Mouse (Mus musculus) forebrain, embryonic 14.5 days (tissue): ENCODE results near the gene Cda. TPM values are rescaled to one million over a fixed set of nuclear protein-coding genes. Genes with fewer than 3 reads are reported as not detected.
A peak's percentile ranks its signal among the peaks of the same experiment; 100 is the strongest.
"Not testable (repeated sequence)": the region's sequence is repeated elsewhere in the genome, so short reads cannot be mapped to it uniquely, and the experiment has no call there.

Experiments used
- ATAC-seq: fragments of 200-750 bp; cut with Nextera tagmentation; 2 replicates; pipeline ENCODE4 v1.8.0; 2017; ENCODE audit warnings: mild to moderate bottlenecking, moderate library complexity
- DNase-seq: peaks from one replicate; pipeline ENCODE4 v3.0.0-alpha.2; 2015; ENCODE audit warnings: low spot score
- H3K27ac ChIP-seq: fragments of 300-500 bp; sonication (generic); 2 replicates; pipeline ENCODE4 v1.5.1; 2014; ENCODE audit warnings: low read depth, mild to moderate bottlenecking, control low read depth, low read length, moderate library complexity
- H3K27me3 ChIP-seq: fragments of 300-500 bp; sonication (generic); replicated peaks from 2 replicates; pipeline ENCODE4 v1.6.1; 2014; ENCODE audit warnings: low read length, control low read depth, mixed read lengths; ENCODE audit not compliant: control insufficient read depth, insufficient read depth
- H3K36me3 ChIP-seq: fragments of 300-500 bp; sonication (generic); 2 replicates; pipeline ENCODE4 v1.6.1; 2014; ENCODE audit warnings: low read length, control low read depth; ENCODE audit not compliant: control insufficient read depth, insufficient read depth
- H3K4me1 ChIP-seq: fragments of 300-500 bp; sonication (generic); 2 replicates; pipeline ENCODE4 v1.6.1; 2014; ENCODE audit warnings: antibody characterized with exemption, low read length, control low read depth; ENCODE audit not compliant: control insufficient read depth, insufficient read depth
- H3K4me2 ChIP-seq: fragments of 300-500 bp; sonication (generic); 2 replicates; pipeline ENCODE4 v1.6.1; 2014; ENCODE audit warnings: mild to moderate bottlenecking, control low read depth, low read length
- H3K4me3 ChIP-seq: fragments of 300-500 bp; sonication (generic); 2 replicates; pipeline ENCODE4 v1.5.1; 2014; ENCODE audit warnings: low read depth, low read length, control low read depth
- H3K9ac ChIP-seq: fragments of 300-500 bp; sonication (generic); 2 replicates; pipeline ENCODE4 v1.6.1; 2014; ENCODE audit warnings: mild to moderate bottlenecking, low read length, control low read depth, moderate library complexity
- H3K9me3 ChIP-seq: fragments of 300-500 bp; sonication (generic); replicated peaks from 2 replicates; pipeline ENCODE4 v1.6.1; 2016; ENCODE audit warnings: low read length, control low read depth, mixed read lengths; ENCODE audit not compliant: control insufficient read depth
- WGBS: fragments of 180-500 bp; shearing (Covaris S2); extraction: QIAGEN DNeasy Blood & Tissue Kit; methylation state at CpG from one replicate; pipeline ENCODE4 v1.1.7; 2014; 5-methylcytosine and 5-hydroxymethylcytosine counted together
- polyA plus RNA-seq: library from polyadenylated mRNA; unstranded; fragments of >200 nt; fragmentation: Nextera tagmentation; extraction: Ambion mirVana; gene quantifications from 2 replicates; pipeline ENCODE4 v1.2.1, GENCODE M21; 2014

The Cda gene
- polyA plus RNA-seq, 1 experiment from 2014 or later, result 2.2 TPM

- no peak overlapping the region for H3K4me2 ChIP-seq
- ATAC-seq, result no peak
- WGBS, result 84% methylated on average over 4 of the region's 4 CpGs
Measured at GRCm38 (mm10) chr4:138333135-138333534, 34.7 kb downstream of the Cda start.

DNA sequence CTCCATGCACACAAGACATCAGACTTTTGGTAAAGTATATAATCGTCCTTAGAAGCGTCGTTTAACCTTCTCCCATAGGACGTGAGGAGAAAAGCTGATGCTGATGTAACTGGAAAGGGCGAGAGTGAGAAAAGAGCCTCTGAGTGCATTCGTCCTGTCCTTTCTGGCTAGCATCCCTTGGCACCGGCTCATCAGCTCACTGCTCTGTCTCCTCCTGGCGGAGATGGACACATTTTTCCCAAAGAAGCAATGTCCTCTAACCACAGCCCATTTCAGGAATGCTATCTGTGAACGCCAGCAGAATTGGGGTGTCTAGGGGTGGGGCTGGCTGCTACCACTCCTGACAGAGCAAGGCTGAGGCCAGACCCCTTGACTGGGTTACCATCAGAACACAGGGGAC, 36.1 kb downstream of the Cda start:
- H3K9ac ChIP-seq, result no peak overlapping the region
- no peak overlapping the region for H3K4me3 ChIP-seq
- H3K9me3 ChIP-seq, result no peaks in the 10 kb centered on the region
- H3K4me1 ChIP-seq, result no peaks in the 10 kb centered on the region
- H3K27me3 ChIP-seq, result 0 out of 2 replicates have a peak, but pooled peaks cover 4% of the 10 kb centered on the region
- no peak overlapping the region for H3K27ac ChIP-seq
- no peak overlapping the region for H3K4me2 ChIP-seq
- H3K36me3 ChIP-seq, result no peaks in the 10 kb centered on the region
- DNase-seq (no peak), ATAC-seq (no peak)
- 78% methylated on average over 9 of the region's 9 CpGs for WGBS

More at GRCm38 (mm10) chr4:138333135-138333534, 34.7 kb downstream of the Cda start:
- Histone ChIP-seq H3K4me3 (no peak overlapping the region), H3K27me3 (0 out of 2 replicates have a peak, but pooled peaks cover 4% of the 10 kb centered on the region), H3K9ac (no peak overlapping the region), H3K36me3 (no peaks in the 10 kb centered on the region), H3K4me1 (no peaks in the 10 kb centered on the region), H3K9me3 (no peaks in the 10 kb centered on the region), H3K27ac (no peak overlapping the region)
- DNase-seq, result no peak

- H3K4me3 ChIP-seq, result no peak overlapping the region
- no peak for ATAC-seq
- no peak overlapping the region for H3K9ac ChIP-seq
- no peak overlapping the region for H3K4me2 ChIP-seq
- no peak overlapping the region for H3K27ac ChIP-seq
- no peaks in the 10 kb centered on the region for H3K9me3 ChIP-seq
- no peaks in the 10 kb centered on the region; the same call in 1 of the 2 replicates for H3K4me1 ChIP-seq
- 0 out of 2 replicates have a peak, but pooled peaks cover 4% of the 10 kb centered on the region for H3K27me3 ChIP-seq
- WGBS, result 11% methylated on average over 15 of the region's 15 CpGs
- H3K36me3 ChIP-seq, result no peaks in the 10 kb centered on the region
- no peak for DNase-seq
Measured at GRCm38 (mm10) chr4:138330264-138330671, 37.5 kb downstream of the Cda start.

DNA sequence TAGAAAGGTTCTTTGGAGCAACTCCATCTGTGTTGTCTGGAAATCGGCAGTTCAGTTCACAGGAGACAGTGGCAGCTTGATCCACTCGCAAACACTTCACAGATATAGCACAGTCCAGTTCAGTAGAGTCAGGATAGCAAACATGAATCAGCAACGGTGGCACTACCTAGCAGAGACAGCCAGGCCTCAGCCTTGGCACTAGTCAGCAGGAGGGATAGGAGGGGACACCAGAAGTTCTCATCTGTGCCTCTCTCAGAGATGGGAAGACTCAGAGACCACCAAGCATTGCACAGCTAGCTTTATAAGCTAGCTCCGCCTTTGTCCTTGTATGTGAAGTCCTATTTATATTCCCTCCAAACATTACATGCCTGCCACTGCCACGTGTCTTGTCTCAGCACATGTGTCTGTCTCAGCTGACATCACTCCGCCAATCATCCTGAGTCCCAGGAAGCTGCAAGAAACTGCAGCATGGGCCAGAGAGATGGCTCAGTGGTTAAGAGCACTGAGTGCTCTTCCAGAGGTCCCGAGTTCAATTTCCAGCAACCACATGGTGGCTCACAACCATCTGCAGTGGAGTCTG, 39.8 kb downstream of the Cda start:
- no peak for DNase-seq
- WGBS, result 70% methylated on average over 7 of the region's 7 CpGs
- Histone ChIP-seq H3K9me3 (no peaks in the 10 kb centered on the region), H3K4me1 (peaks cover 4% of the 10 kb centered on the region; the same call in 1 of the 2 replicates), H3K36me3 (no peaks in the 10 kb centered on the region), H3K9ac (no peak overlapping the region), H3K4me3 (no peak overlapping the region), H3K27ac (no peak overlapping the region), H3K27me3 (0 out of 2 replicates have a peak, but pooled peaks cover 4% of the 10 kb centered on the region), H3K4me2 (peak overlapping the region; percentile 41)
- ATAC-seq, result no peak

GRCm38 (mm10) chr4:138327155-138327554, 40.6 kb downstream of the Cda start:
- not testable (repeated sequence) for H3K9me3 ChIP-seq, DNase-seq, H3K27ac ChIP-seq, H3K4me3 ChIP-seq, H3K4me1 ChIP-seq, H3K9ac ChIP-seq, ATAC-seq, H3K4me2 ChIP-seq, H3K27me3 ChIP-seq, H3K36me3 ChIP-seq
- 53% methylated on average over 7 of the region's 12 CpGs for WGBS

DNA sequence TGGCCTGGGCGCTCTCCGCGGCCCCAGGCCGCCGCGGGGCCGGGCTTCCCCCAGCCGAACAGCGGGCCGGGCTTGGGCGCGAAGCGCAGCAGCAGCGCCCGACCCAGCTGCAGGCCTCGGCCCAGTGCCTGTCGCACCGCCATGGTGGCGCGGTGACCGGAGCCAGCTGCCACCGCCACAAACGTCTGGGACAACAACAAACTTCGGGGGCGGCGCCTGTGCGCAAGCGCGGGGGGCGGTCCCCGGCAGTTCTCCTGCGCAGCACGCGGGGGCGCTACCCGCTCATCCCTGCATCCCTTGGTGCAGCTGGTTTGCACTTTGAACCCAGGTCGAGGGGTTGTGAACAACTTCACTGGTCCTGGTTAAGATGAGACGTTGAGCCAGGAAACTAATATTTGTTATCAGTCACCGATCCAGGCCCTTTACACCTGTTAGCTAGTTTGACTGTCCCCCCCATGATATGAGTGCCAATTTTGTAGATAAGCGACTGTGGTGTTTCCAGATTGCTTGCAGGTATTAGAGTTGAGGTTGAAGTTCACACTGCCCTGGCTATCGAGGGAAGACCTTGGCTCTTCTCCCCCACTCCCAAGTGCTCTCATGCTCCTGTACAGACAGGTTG, 41.6 kb downstream of the Cda start, which contains the start of gene Pink1:
Gene Pink1 (minus strand): TSS at position 231 of the 619 bp plus-strand sequence.
- H3K27ac ChIP-seq, result peak within 1 kb of the TSS; percentile 95

GRCm38 (mm10) chr4:138325466-138326076, 42.2 kb downstream of the Cda start:
- under 1% methylated on average over 45 of the region's 45 CpGs for WGBS
- Histone ChIP-seq H3K36me3 (peaks cover 2% of the 10 kb centered on the region; the same call in 1 of the 2 replicates), H3K9ac (peak overlapping the region; percentile 88), H3K4me2 (peak overlapping the region; percentile 56), H3K27me3 (no peaks in the 10 kb centered on the region), H3K4me1 (peaks cover 4% of the 10 kb centered on the region; the same call in 1 of the 2 replicates), H3K27ac (peak overlapping the region; percentile 95), H3K9me3 (no peaks in the 10 kb centered on the region), H3K4me3 (peak overlapping the region; percentile 79)
- DNase-seq, result peak; percentile 87
- peak; percentile 89 for ATAC-seq

More for the DNA sequence above, 41.6 kb downstream of the Cda start, which contains the start of gene Pink1:
- Histone ChIP-seq H3K9ac (peak within 1 kb of the TSS; percentile 88), H3K4me1 (peaks cover 4% of the 10 kb centered on the region; the same call in 1 of the 2 replicates), H3K9me3 (no peaks in the 10 kb centered on the region), H3K4me2 (peak within 1 kb of the TSS; percentile 56), H3K4me3 (peak within 1 kb of the TSS; percentile 79), H3K27me3 (0 out of 2 replicates have a peak, but pooled peaks cover under 1% of the 10 kb centered on the region), H3K36me3 (no peaks in the 10 kb centered on the region)
- peak; percentile 80 for ATAC-seq
- peak; percentile 87 for DNase-seq
- WGBS, result 5% methylated on average over 37 of the region's 41 CpGs

DNA sequence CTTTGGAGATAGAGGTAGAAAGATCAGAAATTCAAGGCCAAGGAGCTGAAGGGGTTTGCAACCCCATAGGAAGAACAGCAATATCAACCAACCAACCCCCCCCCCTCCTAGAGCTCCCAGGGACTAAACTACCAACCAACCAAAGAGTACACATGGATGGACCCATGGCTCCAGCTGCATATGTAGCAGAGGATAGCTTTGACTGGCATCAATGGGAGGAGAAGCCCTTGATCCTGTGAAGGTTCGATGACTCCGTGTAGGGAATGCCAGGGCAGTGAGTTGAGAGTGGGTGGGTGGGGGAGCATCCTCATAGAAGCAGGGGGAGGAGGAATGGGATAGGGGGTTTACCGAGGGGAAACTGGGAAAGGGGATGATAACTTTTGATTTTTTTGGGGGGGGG, 43.3 kb downstream of the Cda start:
- no peak for DNase-seq
- H3K4me3 ChIP-seq, result no peak overlapping the region
- peaks cover 10% of the 10 kb centered on the region; the same call in 1 of the 2 replicates for H3K36me3 ChIP-seq
- no peak overlapping the region for H3K27ac ChIP-seq
- H3K4me2 ChIP-seq, result no peak overlapping the region
- peaks cover 4% of the 10 kb centered on the region; the same call in 1 of the 2 replicates for H3K4me1 ChIP-seq
- WGBS, result 100% methylated on average over 3 of the region's 3 CpGs
- ATAC-seq, result no peak
- H3K9ac ChIP-seq, result no peak overlapping the region
- no peaks in the 10 kb centered on the region for H3K27me3 ChIP-seq
- H3K9me3 ChIP-seq, result no peaks in the 10 kb centered on the region
